Mouse (Mus musculus) T-helper 1 cell (primary cell): Measurements from ENCODE around the gene Ttc30a2.
"Not testable (repeated sequence)": the region's sequence is repeated elsewhere in the genome, so short reads cannot be mapped to it uniquely, and the experiment has no call there.

ENCODE experiments used
- in situ Hi-C: fragments of 300-600 bp; cut with MboI, MseI; formaldehyde crosslinking; loops from one replicate; pipeline ENCODE4 v1.15.1; 2025; ENCODE audit warnings: high pct_unique_total_duplicates

The Ttc30a2 gene

DNA sequence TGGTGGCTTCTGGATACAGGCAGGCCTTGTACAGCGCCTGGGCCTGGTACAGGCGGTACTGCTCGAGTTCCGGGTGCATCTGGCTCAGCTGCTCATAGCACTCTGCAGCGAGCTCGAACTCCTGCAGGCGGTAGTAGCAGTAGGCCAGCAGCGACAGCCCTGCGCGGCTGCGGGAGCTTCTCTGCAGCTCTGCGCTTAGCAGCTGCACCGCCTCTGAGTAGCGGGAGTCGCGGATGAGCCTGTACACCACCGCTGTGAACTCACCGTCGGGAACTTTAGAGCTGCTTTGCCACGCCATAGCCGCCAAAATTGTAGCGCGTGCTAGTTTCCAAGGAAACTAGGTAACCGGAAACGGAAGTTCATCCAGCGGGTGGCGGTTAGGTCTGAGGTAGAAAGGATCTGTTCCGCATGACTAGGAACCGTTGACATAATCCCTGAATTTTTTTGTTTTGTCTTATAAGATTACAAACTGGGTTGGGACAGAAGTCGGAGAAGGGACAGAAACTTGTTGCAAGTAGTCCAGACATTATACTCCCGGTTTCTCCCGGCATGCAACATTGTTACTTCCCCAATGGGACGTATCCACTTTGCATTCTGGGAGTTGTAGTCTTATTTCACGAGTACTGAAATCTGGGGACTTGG lies 3.6 kb upstream of the Ttc30a2 start, which contains the start of gene Ttc30a1:
Gene Ttc30a1, minus strand, starts transcription at position 528 of the 642 bp plus-strand sequence.
- in situ Hi-C loops: not testable (repeated sequence)

DNA sequence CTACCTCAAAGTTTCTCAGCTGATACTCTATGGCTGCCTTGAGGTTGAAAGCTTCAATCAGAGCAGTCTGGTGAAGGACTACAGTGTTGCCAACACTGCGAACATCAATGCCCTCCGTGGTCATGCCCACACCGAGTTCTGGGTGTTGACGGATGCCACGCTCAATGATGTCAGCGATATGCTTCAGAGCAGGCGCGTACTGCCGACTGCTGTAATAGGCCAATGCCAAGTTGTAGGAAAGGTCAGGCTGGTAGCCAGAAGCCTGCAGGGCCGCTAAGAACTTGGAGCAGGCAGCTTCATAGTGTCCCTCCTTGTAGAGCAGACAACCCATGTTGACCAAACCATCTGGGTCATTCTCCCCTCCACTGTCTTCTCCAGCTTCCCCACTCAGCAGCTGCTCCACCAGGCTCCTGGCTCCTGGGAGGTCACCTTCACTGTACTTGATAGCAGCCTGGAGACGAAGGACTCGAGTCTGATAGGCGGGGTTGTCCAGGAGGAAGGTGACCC lies 3.0 kb upstream of the Ttc30a2 start:
- in situ Hi-C loops: not testable (repeated sequence)

- in situ Hi-C loops: loop anchor here (5.0 kb wide), 1 partner anchor 39 kb away; the partner anchor contains the start of gene Ttc30b
Observed at GRCm38 (mm10) chr2:75976070-75976469, 1.9 kb downstream of the Ttc30a2 start.

DNA sequence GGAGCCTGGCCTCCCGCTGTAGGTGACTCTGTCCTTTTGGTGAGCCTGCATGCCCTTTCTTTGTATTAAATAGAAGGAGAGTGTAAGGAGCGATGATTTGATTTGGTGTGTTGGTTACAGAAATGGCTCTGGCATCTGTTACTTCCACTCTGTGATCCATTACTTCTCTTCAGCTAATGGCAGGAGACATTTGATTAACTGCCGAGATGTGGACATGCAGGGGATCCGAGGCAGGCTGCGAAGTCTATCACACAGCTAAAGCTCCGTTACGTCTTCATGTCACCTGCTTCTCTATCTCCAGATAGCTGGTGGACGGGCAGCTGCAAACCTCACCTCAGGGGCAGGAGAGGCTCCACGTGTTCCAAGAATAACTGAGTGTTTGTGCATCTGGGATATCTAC lies 3.8 kb downstream of the Ttc30a2 start:
- in situ Hi-C loops: no loop called here

DNA sequence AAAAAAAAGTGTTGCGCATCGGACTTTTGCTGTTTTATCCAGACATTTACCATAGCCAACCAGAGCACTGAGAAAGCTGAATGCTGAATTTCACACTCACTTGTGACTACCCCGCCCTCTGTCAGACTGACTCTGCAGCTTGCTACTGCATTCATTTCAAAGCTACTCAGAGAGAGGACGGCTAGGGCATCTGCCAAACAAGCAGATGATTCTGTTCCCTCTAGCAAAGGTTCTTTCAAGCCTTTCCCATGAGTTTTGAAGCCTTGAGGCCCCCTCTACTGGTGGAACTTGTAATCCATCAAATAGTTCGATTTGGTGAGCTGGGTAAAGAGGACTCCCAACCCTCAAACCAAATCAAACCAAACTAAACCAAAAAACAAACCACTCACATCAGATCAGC lies 13.0 kb downstream of the Ttc30a2 start:
- in situ Hi-C loops: loop anchor here (5.0 kb wide), 2 partner anchors 78 to 183 kb away; no protein-coding TSS in a partner anchor

DNA sequence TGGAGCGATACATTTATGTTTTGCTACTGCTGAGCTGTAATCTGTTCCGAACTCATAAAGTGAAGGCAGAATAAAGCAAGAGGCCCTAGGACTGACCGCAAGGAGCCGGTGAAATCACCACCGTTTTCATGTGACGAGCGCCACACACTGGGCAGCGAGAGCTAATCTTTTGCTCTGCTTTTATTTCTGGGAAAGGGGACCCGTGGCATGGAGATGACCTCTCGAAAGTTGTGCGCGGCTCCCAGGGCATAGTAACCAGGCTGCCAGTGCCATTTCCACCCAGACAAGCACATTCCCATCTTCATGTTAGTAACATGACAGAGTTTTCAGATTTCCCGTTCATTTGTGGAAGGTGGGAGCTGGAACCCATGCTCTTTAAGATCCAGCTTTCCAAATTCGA lies 13.5 kb downstream of the Ttc30a2 start:
- in situ Hi-C loops: loop anchor here (5.0 kb wide), 1 partner anchor 77 kb away; no protein-coding TSS in a partner anchor

GRCm38 (mm10) chr2:75964051-75964450 lies 13.9 kb downstream of the Ttc30a2 start:
- in situ Hi-C loops: loop anchor here (5.0 kb wide), 1 partner anchor 77 kb away; no protein-coding TSS in a partner anchor

- in situ Hi-C loops: loop anchor here (5.0 kb wide), 1 partner anchor 76 kb away; no protein-coding TSS in a partner anchor
Observed at GRCm38 (mm10) chr2:75963211-75963840, 14.6 kb downstream of the Ttc30a2 start.

DNA sequence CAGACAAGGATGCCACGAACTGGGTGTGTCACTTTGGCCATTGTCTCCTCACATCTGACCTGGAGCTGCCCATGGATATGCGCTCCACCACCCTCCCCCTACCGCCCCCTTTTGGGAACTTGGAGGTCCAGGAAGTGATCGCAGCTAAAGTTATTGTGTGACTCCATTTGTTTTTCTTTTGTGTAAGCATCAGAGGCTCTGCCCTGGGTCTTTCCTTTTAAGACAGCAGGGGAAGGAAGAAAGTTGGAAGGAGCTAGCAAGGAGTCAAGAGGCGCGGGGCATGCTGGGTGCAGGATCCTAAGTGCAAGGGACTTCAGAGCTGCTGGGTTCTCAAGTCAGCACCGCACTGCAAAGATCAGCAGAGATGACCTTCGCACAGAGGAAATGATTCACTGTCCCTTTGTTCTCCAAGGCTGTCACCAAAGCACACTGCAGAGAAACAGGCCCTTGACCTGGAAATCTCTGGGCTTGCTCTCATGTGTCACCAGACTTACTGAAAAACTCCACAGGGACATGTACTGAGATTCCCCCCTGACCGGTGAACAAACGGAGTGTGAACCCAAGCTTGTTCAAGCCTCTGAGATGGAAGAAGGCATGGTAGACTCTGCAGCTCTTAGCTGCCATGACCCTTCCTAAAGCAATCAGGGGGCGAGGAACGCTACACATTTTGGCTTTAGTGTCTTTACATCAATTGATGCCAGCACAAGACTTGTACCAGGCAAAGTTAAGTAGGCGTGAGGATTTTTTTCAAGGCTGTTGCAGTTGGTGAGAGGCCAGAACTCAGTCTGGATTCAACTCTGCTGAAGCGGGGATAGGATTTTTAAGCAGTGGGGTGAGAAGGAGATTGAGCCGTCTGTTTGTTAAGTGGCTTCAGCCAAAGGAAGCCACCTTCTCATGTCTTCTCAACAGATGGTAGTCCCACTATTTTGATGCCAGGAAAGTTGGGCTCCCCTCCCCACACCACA lies 17.3 kb downstream of the Ttc30a2 start:
- in situ Hi-C loops: loop anchor here (5.0 kb wide), 1 partner anchor 73 kb away; no protein-coding TSS in a partner anchor

DNA sequence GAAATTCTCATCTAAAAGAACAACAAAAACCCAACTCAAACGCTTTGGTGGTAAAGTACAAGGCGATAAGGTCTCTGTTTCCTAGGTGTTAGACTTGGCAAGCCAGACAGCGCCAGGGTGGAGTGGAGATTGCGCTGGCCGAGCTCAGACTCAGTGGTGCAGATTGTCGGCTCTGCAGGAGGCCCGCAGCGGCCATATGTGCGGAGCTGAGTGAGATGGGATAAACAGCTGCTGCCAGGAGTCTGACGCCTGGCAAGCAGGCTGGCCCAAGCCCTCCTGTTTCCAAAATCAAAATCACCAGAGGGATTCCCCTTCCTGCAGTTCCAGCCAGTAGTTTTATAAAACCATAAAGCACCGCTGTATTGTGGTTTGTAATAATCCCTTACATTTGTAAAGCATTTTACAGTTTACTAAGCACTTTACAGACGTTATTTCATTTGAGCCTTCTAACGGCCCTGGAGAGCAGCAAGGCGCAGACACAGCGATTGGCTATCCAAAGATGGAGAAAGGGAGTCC lies 18.1 kb downstream of the Ttc30a2 start:
- in situ Hi-C loops: loop anchor here (5.0 to 10.0 kb wide), 2 partner anchors 73 to 355 kb away; no protein-coding TSS in a partner anchor

DNA sequence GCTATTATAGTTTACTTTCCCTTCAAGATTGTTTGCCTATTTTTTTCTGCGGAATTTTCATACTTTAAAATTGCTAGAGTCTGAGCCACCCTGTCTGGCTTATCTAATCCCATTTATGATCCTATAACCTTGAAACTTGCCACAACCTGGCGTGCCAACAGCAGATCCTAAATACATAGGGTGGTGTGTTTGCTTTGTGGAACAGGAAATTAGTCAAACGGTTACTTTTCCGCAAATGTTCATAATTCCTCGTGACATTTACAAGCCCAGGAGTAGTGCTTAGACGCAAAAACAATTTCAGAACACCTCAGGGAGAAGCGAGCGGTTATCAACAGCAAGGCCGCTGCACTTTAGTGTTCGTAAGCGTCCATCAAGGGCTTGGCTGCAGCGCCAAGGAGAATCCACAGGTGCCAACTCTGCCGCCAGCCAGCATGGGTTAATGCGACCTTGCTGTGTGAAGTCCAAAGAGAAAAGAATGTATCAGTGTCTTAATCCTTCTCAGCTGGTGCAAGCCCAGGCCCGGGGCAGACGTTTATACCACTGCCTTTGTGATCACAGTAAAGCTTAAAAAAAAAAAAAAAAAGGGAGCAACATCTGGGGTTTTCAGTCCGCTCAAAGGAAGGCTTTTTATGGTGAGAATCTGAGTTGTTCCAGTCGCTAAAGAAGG lies 18.7 kb downstream of the Ttc30a2 start:
- in situ Hi-C loops: loop anchor here (10.0 kb wide), 1 partner anchor 355 kb away; no protein-coding TSS in a partner anchor

DNA sequence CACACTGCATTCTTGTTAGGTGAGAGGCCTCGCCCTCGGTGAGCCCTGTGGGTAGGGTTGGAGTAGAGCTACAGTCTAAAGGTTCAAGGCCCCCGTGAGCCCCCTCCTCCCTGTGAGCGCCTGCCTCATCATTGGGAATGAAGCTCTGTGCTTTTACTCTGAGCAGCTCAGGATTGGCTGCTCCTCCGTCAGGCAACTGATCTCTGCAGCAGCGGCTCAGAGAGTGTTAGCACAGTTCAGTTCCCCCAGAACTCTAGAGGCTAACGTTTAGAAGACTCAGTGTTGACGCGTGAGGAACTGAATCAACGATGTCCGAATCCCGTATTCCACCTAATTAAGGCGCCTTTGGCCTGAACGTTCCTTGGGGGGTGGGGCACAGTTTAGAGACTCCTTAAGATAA lies 22.3 kb downstream of the Ttc30a2 start:
- in situ Hi-C loops: loop anchor here (10.0 kb wide), 1 partner anchor 351 kb away; no protein-coding TSS in a partner anchor

DNA sequence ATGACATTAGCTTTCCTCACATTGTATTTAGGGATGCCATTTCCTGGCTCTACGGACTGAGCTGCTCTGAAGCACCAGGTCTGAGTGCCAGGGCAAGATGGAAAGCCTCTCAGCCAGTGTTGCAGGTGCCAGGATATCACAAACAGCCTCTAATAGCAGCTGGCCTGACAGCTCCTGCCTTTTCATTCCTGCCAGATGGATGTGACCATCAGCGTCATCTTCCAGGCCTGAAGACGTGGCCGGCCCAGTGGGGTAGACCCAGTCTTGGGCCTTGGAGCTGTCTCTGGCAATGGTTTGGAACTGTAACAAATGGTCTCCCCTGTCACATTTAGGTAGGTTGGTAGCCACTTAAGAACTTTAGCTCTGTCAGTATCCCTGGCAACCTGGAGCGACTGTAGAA lies 24.6 kb downstream of the Ttc30a2 start:
- in situ Hi-C loops: loop anchor here (10.0 kb wide), 1 partner anchor 349 kb away; no protein-coding TSS in a partner anchor

DNA sequence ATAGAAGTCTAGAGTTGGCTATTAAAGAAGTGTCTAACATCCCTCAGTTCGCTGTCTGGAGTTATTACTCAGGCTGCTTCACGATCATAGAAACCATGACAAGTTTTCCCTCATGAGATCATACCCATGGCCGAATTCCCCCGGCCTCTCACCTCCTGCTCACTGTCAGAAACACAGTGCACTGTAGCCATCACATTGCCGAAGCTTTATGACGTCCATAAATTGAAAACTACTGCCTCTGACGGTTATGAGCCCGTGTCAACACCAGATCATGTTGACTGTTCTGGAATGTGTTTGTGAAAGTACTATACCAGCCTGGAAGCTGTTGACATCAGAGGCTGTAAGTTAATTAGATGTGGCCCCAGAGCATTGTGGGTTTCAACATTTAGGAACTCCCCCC lies 27.3 kb downstream of the Ttc30a2 start:
- in situ Hi-C loops: loop anchor here (10.0 kb wide), 1 partner anchor 346 kb away; no protein-coding TSS in a partner anchor

DNA sequence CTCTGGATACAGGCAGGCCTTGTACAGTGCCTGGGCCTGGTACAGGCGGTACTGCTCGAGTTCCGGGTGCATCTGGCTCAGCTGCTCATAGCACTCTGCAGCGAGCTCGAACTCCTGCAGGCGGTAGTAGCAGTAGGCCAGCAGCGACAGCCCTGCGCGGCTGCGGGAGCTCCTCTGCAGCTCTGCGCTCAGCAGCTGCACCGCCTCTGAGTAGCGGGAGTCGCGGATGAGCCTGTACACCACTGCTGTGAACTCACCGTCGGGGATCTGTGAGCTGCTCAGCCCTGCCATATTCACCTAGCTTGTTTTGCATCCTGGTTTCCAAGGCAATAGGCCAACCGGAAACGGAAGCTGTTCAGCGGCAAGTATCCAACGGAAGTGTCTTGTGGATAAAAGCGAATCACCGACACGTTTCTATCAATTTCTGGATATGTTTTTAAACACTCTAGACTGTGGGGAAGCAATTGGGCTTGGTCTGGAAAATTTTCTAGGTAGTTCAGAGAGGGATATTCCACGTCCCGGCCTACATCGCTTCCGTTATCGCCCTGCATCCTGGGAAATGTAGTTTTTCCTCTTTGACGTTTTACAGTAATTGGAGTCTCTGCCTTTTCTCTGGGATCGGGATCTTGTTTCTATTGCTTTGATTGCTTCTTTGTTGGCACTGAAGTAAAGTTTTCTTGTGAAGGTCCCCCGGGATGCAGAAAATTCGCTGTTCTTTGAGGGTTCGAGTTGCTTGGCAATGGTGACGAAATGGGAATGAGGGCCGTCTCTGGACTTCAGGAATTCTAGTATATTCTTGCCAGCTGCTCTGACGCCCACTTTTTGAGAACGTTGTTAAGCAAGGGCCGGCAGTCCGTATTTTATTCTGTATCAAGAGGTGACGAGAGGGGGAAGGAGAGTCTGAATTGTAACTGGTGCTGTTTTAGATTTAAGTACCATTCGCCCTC lies 39.6 kb downstream of the Ttc30a2 start, which contains the start of gene Ttc30b:
Gene Ttc30b, minus strand, starts transcription at position 469 of the 947 bp plus-strand sequence.
- in situ Hi-C loops: loop anchor here (5.0 kb wide), 1 partner anchor 39 kb away; the partner anchor contains the start of gene Ttc30a2

- in situ Hi-C loops: loop anchor here (5.0 kb wide), 1 partner anchor 40 kb away; the partner anchor contains the start of gene Ttc30a2
Observed at GRCm38 (mm10) chr2:75937520-75938116, 40.4 kb downstream of the Ttc30a2 start.

- in situ Hi-C loops: loop anchor here (5.0 kb wide), 1 partner anchor 41 kb away; the partner anchor contains the start of gene Ttc30a2
Observed at GRCm38 (mm10) chr2:75936685-75937084, 41.3 kb downstream of the Ttc30a2 start.

- in situ Hi-C loops: no loop called here
Observed at GRCm38 (mm10) chr2:75933541-75933940, 44.4 kb downstream of the Ttc30a2 start.
